Mouse (Mus musculus): ENCODE measurements around the gene Bub1b. TPM values are rescaled to one million over a fixed set of nuclear protein-coding genes. Genes with fewer than 3 reads are reported as not detected.

The Bub1b gene
- total RNA-seq, 2 experiments from 2014 or later, result 1.1 to 1.2 TPM

GRCm38 (mm10) chr2:118686693-118687092 lies 88.7 kb downstream of the Bub1b start:
- intact Hi-C loops (cut with DNase I), result no loop called here
- DNase-seq (ENCODE audit: low spot score in 2 of 2), result no peak

- intact Hi-C loops (cut with DNase I), result no loop called here
Observed at GRCm38 (mm10) chr2:118687791-118688190, 89.8 kb downstream of the Bub1b start.

GRCm38 (mm10) chr2:118689875-118690274 lies 91.9 kb downstream of the Bub1b start:
- DNase-seq (ENCODE audit: low spot score in 2 of 2), result no peak
- intact Hi-C loops (cut with DNase I), result no loop called here

More at GRCm38 (mm10) chr2:118687791-118688190, 89.8 kb downstream of the Bub1b start:
- no peak for DNase-seq (ENCODE audit: low spot score in 2 of 2)

Other genes starting within 250 kb of the Bub1b start
- gene Gpr176, start 224.8 kb upstream of the Bub1b start, total RNA-seq (2021), result 10 to 100 TPM in 1 of 2 experiments, 1 to 10 TPM in 1; 9.3 to 11.2 TPM
- gene Eif2ak4, start 209.6 kb upstream of the Bub1b start, total RNA-seq (2021), result 10 to 100 TPM; 20.2 to 21.2 TPM
- gene Srp14, start 118.5 kb upstream of the Bub1b start, total RNA-seq (2021), result 100 to 1,000 TPM; 153 to 154 TPM
- 1 to 10 TPM; 2.3 to 4.1 TPM for gene Bmf, start 48.5 kb upstream of the Bub1b start, total RNA-seq (2021)
- gene Pak6, start 65.1 kb downstream of the Bub1b start, total RNA-seq (2021), result 100 to 1,000 TPM in 1 of 2 experiments, 10 to 100 TPM in 1; 92.1 to 103 TPM
- gene Ankrd63, start 105.8 kb downstream of the Bub1b start, total RNA-seq (2021), result 10 to 100 TPM; 22.4 to 34.4 TPM
- gene Plcb2, start 130.2 kb downstream of the Bub1b start, total RNA-seq (2021), result 1 to 10 TPM; 2.1 to 2.6 TPM
- 10 to 100 TPM; 38.3 to 39.7 TPM for gene Inafm2, start 147.5 kb downstream of the Bub1b start, total RNA-seq (2021)
- gene Ccdc9b, start 164.4 kb downstream of the Bub1b start, total RNA-seq (2021), result 1 to 10 TPM; 3.7 to 3.8 TPM
- not detected for gene Phgr1, start 174.6 kb downstream of the Bub1b start, total RNA-seq (2021)
- 100 to 1,000 TPM; 186 to 188 TPM for gene Disp2, start 181.5 kb downstream of the Bub1b start, total RNA-seq (2021)
- gene Knstrn, start 215.8 kb downstream of the Bub1b start, total RNA-seq (2021), result 1 to 10 TPM in 1 of 2 experiments, under 1 TPM in 1; 0.94 to 2.2 TPM